Mouse (Mus musculus): ENCODE results near the gene Tmod4. TPM values are rescaled to one million over a fixed set of nuclear protein-coding genes. Genes with fewer than 3 reads are reported as not detected.

The Tmod4 gene
- polyA plus RNA-seq, 1 experiment = 3.6 TPM

- 94% methylated on average over 10 of the region's 10 CpGs for whole genome bisulfite sequencing
- no peak for TF ChIP-seq POLR2A (IDR thresholded peaks at IDR 0.05; ENCODE audit: control insufficient read depth, extremely low read depth, insufficient read depth, low read length, poor library complexity)
- TF ChIP-seq CTCF (IDR thresholded peaks at IDR 0.05; ENCODE audit: borderline replicate concordance, control insufficient read depth, extremely low read depth, insufficient read depth, low read length, poor library complexity) = no peak
- Histone ChIP-seq H3K27ac (ENCODE audit: control insufficient read depth, insufficient read depth, low read length) (no peak overlapping the region), H3K4me1 (replicated peaks; ENCODE audit: control insufficient read depth, insufficient read depth, low read length) (peaks cover 9% of the 10 kb centered on the region), H3K4me3 (ENCODE audit: control insufficient read depth, insufficient read depth, low read length) (no peak overlapping the region), H3K27me3 (ENCODE audit: control insufficient read depth, insufficient read depth, low read length) (peaks cover 21% of the 10 kb centered on the region), H3K36me3 (ENCODE audit: control insufficient read depth, insufficient read depth, low read length) (no peaks in the 10 kb centered on the region)
- no peak for DNase-seq
These were observed 45.7 kb downstream of the Tmod4 start for GRCm38 (mm10) chr3:95169996-95170395.

DNA sequence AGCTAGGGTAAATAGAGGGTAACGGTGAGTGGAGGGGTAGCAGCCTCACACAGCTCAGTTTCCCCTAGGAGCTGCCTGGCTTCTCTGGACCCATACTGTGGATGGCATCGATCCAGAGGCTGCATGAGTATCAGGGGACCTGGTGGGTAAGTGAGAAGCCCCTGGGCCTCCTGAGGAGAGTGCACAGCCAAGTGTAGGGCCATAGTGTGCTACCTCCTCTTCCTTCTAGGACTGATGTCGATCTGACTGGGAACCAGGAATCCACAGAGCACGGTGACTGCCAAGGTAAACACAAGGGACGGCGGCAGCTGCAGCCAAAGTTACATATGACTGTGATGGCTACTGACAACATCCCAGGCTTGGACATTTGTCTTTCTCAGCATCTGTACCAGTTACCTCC, 46.8 kb downstream of the Tmod4 start:
- H3K27me3 ChIP-seq (ENCODE audit: control insufficient read depth, insufficient read depth, low read length) = peaks cover 21% of the 10 kb centered on the region
- TF ChIP-seq CTCF (IDR thresholded peaks at IDR 0.05; ENCODE audit: borderline replicate concordance, control insufficient read depth, extremely low read depth, insufficient read depth, low read length, poor library complexity) (no peak), POLR2A (IDR thresholded peaks at IDR 0.05; ENCODE audit: control insufficient read depth, extremely low read depth, insufficient read depth, low read length, poor library complexity) (no peak)
- no peak overlapping the region for H3K4me3 ChIP-seq (ENCODE audit: control insufficient read depth, insufficient read depth, low read length)
- DNase-seq = no peak
- peaks cover 9% of the 10 kb centered on the region for H3K4me1 ChIP-seq (replicated peaks; ENCODE audit: control insufficient read depth, insufficient read depth, low read length)
- H3K36me3 ChIP-seq (ENCODE audit: control insufficient read depth, insufficient read depth, low read length) = no peaks in the 10 kb centered on the region
- no peak overlapping the region for H3K27ac ChIP-seq (ENCODE audit: control insufficient read depth, insufficient read depth, low read length)
- WGBS = 94% methylated on average over 6 of the region's 6 CpGs

DNA sequence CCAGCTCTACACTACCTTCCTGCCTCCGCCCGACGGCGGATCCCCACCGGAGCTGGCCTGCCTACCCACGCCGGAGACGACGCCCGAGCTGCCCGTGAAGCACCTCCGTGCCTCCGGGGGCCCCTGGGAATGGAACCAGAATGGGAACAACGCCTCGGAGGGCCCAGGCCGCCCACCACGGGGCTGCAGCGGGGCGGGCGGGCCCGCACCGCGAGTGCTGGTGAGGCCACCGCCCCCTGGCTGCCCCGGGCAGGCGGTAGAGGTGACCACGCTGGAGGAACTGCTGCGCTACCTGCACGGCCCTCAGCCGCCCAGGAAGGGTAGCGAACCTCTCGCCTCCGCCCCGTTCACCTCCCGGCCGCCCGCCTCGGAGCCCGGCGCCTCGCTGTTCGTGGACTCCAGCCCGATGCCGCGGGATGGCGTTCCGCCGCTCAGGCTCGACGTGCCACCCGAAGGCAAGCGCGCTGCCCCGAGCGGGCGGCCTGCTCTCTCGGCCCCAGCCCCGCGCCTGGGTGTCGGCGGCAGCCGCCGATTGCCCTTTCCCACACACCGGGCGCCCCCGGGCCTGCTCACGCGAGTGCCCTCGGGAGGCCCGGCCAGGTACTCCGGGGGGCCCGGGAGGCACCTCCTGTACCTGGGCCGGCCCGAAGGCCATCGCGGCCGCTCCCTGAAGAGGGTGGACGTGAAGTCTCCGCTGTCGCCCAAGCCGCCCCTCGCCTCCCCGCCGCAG, 48.4 kb downstream of the Tmod4 start:
- peaks cover 9% of the 10 kb centered on the region for H3K4me1 ChIP-seq (replicated peaks; ENCODE audit: control insufficient read depth, insufficient read depth, low read length)
- no peak overlapping the region for H3K4me3 ChIP-seq (ENCODE audit: control insufficient read depth, insufficient read depth, low read length)
- H3K27ac ChIP-seq (ENCODE audit: control insufficient read depth, insufficient read depth, low read length) = no peak overlapping the region
- H3K27me3 ChIP-seq (ENCODE audit: control insufficient read depth, insufficient read depth, low read length) = peaks cover 21% of the 10 kb centered on the region
- DNase-seq = no peak
- 56% methylated on average over 84 of the region's 84 CpGs for WGBS
- TF ChIP-seq POLR2A (IDR thresholded peaks at IDR 0.05; ENCODE audit: control insufficient read depth, extremely low read depth, insufficient read depth, low read length, poor library complexity) (no peak), CTCF (IDR thresholded peaks at IDR 0.05; ENCODE audit: borderline replicate concordance, control insufficient read depth, extremely low read depth, insufficient read depth, low read length, poor library complexity) (no peak)
- H3K36me3 ChIP-seq (ENCODE audit: control insufficient read depth, insufficient read depth, low read length) = no peaks in the 10 kb centered on the region

DNA sequence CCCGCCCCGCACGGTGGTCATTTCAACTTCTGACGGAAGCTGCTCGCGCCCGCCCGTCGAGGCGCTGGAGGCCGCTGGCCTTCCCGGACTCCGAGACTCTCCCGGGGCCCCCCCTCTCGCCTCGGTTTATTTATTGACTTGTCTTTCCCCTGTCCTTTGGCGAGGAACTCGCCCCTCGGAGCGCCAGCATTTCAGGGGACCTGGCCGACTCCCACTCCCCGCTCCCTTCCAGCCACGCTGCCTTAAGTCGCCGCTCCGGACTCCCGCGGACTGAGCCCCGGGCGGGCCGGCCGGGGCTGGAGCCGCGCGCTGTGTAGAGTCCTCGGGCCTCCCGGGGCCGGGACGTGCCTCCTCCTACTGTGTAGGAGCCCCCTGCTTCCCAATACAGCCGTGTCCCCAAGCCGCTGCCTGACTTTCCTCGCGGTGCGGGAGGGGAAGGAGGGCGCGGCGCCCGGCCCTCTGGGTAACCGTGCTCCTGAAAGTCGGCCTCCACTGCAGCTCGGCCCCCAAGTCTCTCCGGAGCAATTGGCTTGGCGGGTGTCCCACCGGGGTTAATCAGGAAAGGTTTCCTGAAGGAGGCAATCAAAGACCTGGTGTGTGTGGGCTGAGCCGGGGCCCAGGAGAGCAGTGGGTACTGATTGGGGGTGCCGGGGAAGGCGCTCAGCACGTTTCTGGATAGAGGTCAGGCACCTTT, 49.1 kb downstream of the Tmod4 start:
- TF ChIP-seq CTCF (IDR thresholded peaks at IDR 0.05; ENCODE audit: borderline replicate concordance, control insufficient read depth, extremely low read depth, insufficient read depth, low read length, poor library complexity) (no peak), POLR2A (IDR thresholded peaks at IDR 0.05; ENCODE audit: control insufficient read depth, extremely low read depth, insufficient read depth, low read length, poor library complexity) (no peak)
- Histone ChIP-seq H3K36me3 (ENCODE audit: control insufficient read depth, insufficient read depth, low read length) (no peaks in the 10 kb centered on the region), H3K27me3 (ENCODE audit: control insufficient read depth, insufficient read depth, low read length) (peaks cover 21% of the 10 kb centered on the region), H3K27ac (ENCODE audit: control insufficient read depth, insufficient read depth, low read length) (no peak overlapping the region), H3K4me1 (replicated peaks; ENCODE audit: control insufficient read depth, insufficient read depth, low read length) (peaks cover 9% of the 10 kb centered on the region), H3K4me3 (ENCODE audit: control insufficient read depth, insufficient read depth, low read length) (no peak overlapping the region)
- DNase-seq = peak; percentile 8
- WGBS = 7% methylated on average over 58 of the region's 58 CpGs

DNA sequence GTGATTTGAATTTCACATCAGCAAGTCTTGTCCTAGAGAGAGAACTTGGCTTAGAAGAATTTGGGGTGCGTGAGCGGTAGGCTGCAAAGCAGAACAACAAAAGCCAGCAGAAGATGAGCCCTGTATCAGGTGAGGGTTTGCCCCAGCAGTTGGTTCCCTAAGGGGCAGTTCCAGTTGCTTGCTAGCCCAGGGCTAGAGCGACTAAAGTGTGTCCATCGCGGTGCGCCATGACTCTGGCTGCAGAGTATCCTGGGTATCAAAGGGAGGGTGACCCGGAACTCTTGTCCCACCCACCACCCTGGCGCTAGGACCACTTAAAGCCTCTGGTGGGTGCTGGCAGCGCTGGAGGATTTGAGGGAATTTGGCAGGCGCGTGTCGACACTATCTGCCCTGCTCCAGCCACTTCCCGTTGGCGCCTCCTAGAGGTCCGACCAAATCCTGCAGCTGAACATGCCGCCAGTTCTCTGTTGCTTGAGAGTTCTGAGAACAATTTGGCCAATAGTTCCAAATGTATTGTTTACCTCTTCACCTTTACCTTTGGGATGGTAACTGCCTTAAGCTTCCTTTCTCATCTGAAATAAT, 49.8 kb downstream of the Tmod4 start:
- WGBS = 7% methylated on average over 16 of the region's 16 CpGs
- H3K27me3 ChIP-seq (ENCODE audit: control insufficient read depth, insufficient read depth, low read length) = peaks cover 21% of the 10 kb centered on the region
- TF ChIP-seq CTCF (IDR thresholded peaks at IDR 0.05; ENCODE audit: borderline replicate concordance, control insufficient read depth, extremely low read depth, insufficient read depth, low read length, poor library complexity) = peak; percentile 88
- no peak for TF ChIP-seq POLR2A (IDR thresholded peaks at IDR 0.05; ENCODE audit: control insufficient read depth, extremely low read depth, insufficient read depth, low read length, poor library complexity)
- H3K36me3 ChIP-seq (ENCODE audit: control insufficient read depth, insufficient read depth, low read length) = no peaks in the 10 kb centered on the region
- H3K4me3 ChIP-seq (ENCODE audit: control insufficient read depth, insufficient read depth, low read length) = peak overlapping the region; percentile 19; the same call in 1 of the 2 replicates
- H3K4me1 ChIP-seq (replicated peaks; ENCODE audit: control insufficient read depth, insufficient read depth, low read length) = peaks cover 9% of the 10 kb centered on the region
- H3K27ac ChIP-seq (ENCODE audit: control insufficient read depth, insufficient read depth, low read length) = no peak overlapping the region
- DNase-seq = peak; percentile 88

DNA sequence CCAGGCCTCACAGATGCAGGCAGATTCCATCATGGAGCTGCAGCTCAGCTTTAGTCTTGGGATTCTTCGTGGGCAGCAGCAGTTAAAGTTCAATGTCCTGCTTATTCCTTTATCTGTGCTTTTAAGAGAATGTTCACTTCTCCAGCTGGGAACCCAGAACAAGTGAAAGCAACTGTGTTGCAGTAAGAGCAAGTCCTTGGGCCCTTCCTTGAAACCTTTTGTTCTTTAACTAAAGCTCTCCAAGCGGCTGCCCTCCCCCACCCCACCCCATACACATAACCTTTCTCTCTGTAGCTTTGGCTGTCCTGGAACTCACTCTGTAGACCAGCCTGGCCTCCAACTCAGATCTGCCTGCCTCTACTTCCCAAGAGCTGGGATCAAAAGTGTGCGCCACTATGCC, 52.2 kb downstream of the Tmod4 start:
- no peak for TF ChIP-seq POLR2A (IDR thresholded peaks at IDR 0.05; ENCODE audit: control insufficient read depth, extremely low read depth, insufficient read depth, low read length, poor library complexity)
- no peak for TF ChIP-seq CTCF (IDR thresholded peaks at IDR 0.05; ENCODE audit: borderline replicate concordance, control insufficient read depth, extremely low read depth, insufficient read depth, low read length, poor library complexity)
- DNase-seq = no peak
- Histone ChIP-seq H3K27ac (ENCODE audit: control insufficient read depth, insufficient read depth, low read length) (no peak overlapping the region), H3K27me3 (ENCODE audit: control insufficient read depth, insufficient read depth, low read length) (peaks cover 21% of the 10 kb centered on the region), H3K4me3 (ENCODE audit: control insufficient read depth, insufficient read depth, low read length) (no peak overlapping the region), H3K36me3 (ENCODE audit: control insufficient read depth, insufficient read depth, low read length) (no peaks in the 10 kb centered on the region), H3K4me1 (replicated peaks; ENCODE audit: control insufficient read depth, insufficient read depth, low read length) (peaks cover 9% of the 10 kb centered on the region)
- 92% methylated on average over 3 of the region's 3 CpGs for WGBS
